Mouse (Mus musculus): ENCODE results near the gene Ninj2. TPM values are rescaled to one million over a fixed set of nuclear protein-coding genes. Genes with fewer than 3 reads are reported as not detected.
"Not testable (repeated sequence)": the region's sequence is repeated elsewhere in the genome, so short reads cannot be mapped to it uniquely, and the experiment has no call there.

Gene Ninj2
- polyA plus RNA-seq, 1 experiment from 2014 or later, result not detected

GRCm38 (mm10) chr6:120087041-120087440 lies 6.1 kb upstream of the Ninj2 start:
- H3K4me1 ChIP-seq (ENCODE audit: control insufficient read depth, insufficient read depth, low read length); ATAC-seq (ENCODE audit: low FRiP score); H3K36me3 ChIP-seq (ENCODE audit: control insufficient read depth, insufficient read depth, low read length); H3K27me3 ChIP-seq (ENCODE audit: control insufficient read depth, insufficient read depth, low read length); H3K27ac ChIP-seq (ENCODE audit: low read depth, low read length); H3K9me3 ChIP-seq (ENCODE audit: control insufficient read depth, low read length); H3K9ac ChIP-seq (ENCODE audit: low read length); H3K4me2 ChIP-seq; H3K4me3 ChIP-seq (ENCODE audit: low read depth, low read length); DNase-seq (ENCODE audit: low spot score, missing footprints): not testable (repeated sequence)
- 87% methylated on average over 6 of the region's 8 CpGs for WGBS

- no peak overlapping the region for H3K4me3 ChIP-seq (ENCODE audit: low read depth, low read length)
Observed at GRCm38 (mm10) chr6:120090712-120091248, 2.4 kb upstream of the Ninj2 start.

GRCm38 (mm10) chr6:120091956-120092355 lies 1.2 kb upstream of the Ninj2 start:
- WGBS, result 72% methylated on average over 4 of the region's 4 CpGs

More at GRCm38 (mm10) chr6:120090712-120091248, 2.4 kb upstream of the Ninj2 start:
- no peaks in the 10 kb centered on the region for H3K9me3 ChIP-seq (ENCODE audit: control insufficient read depth, low read length)
- H3K9ac ChIP-seq (ENCODE audit: low read length), result no peak overlapping the region
- DNase-seq (ENCODE audit: low spot score, missing footprints) (no peak), ATAC-seq (ENCODE audit: low FRiP score) (no peak)
- WGBS, result 77% methylated on average over 15 of the region's 15 CpGs
- H3K27me3 ChIP-seq (ENCODE audit: control insufficient read depth, insufficient read depth, low read length), result no peaks in the 10 kb centered on the region
- H3K36me3 ChIP-seq (ENCODE audit: control insufficient read depth, insufficient read depth, low read length), result no peaks in the 10 kb centered on the region
- no peaks in the 10 kb centered on the region for H3K4me1 ChIP-seq (ENCODE audit: control insufficient read depth, insufficient read depth, low read length)
- H3K27ac ChIP-seq (ENCODE audit: low read depth, low read length), result no peak overlapping the region
- no peak overlapping the region for H3K4me2 ChIP-seq

GRCm38 (mm10) chr6:120094091-120094776 lies 1.1 kb downstream of the Ninj2 start:
- H3K27me3 ChIP-seq (ENCODE audit: control insufficient read depth, insufficient read depth, low read length), result no peaks in the 10 kb centered on the region
- ATAC-seq (ENCODE audit: low FRiP score) (no peak), DNase-seq (ENCODE audit: low spot score, missing footprints) (no peak)
- WGBS, result 87% methylated on average over 9 of the region's 9 CpGs
- H3K9ac ChIP-seq (ENCODE audit: low read length), result no peak overlapping the region
- no peak overlapping the region for H3K27ac ChIP-seq (ENCODE audit: low read depth, low read length)
- H3K4me2 ChIP-seq, result no peak overlapping the region
- H3K9me3 ChIP-seq (ENCODE audit: control insufficient read depth, low read length), result no peaks in the 10 kb centered on the region
- H3K4me3 ChIP-seq (ENCODE audit: low read depth, low read length), result no peak overlapping the region
- no peaks in the 10 kb centered on the region for H3K4me1 ChIP-seq (ENCODE audit: control insufficient read depth, insufficient read depth, low read length)
- H3K36me3 ChIP-seq (ENCODE audit: control insufficient read depth, insufficient read depth, low read length), result no peaks in the 10 kb centered on the region

More at GRCm38 (mm10) chr6:120091956-120092355, 1.2 kb upstream of the Ninj2 start:
- ATAC-seq (ENCODE audit: low FRiP score), result no peak
- H3K36me3 ChIP-seq (ENCODE audit: control insufficient read depth, insufficient read depth, low read length), result no peaks in the 10 kb centered on the region
- H3K4me3 ChIP-seq (ENCODE audit: low read depth, low read length), result no peak overlapping the region
- H3K9ac ChIP-seq (ENCODE audit: low read length), result no peak overlapping the region
- no peak overlapping the region for H3K27ac ChIP-seq (ENCODE audit: low read depth, low read length)
- H3K4me1 ChIP-seq (ENCODE audit: control insufficient read depth, insufficient read depth, low read length), result no peaks in the 10 kb centered on the region
- no peak for DNase-seq (ENCODE audit: low spot score, missing footprints)
- no peaks in the 10 kb centered on the region for H3K27me3 ChIP-seq (ENCODE audit: control insufficient read depth, insufficient read depth, low read length)
- no peaks in the 10 kb centered on the region for H3K9me3 ChIP-seq (ENCODE audit: control insufficient read depth, low read length)
- no peak overlapping the region for H3K4me2 ChIP-seq

- WGBS, result 92% methylated on average over 5 of the region's 5 CpGs
- ATAC-seq (ENCODE audit: low FRiP score), result no peak
Observed at GRCm38 (mm10) chr6:120095096-120095495, 1.9 kb downstream of the Ninj2 start.

GRCm38 (mm10) chr6:120095501-120095900 lies 2.4 kb downstream of the Ninj2 start:
- Histone ChIP-seq H3K27ac (ENCODE audit: low read depth, low read length) (no peak overlapping the region), H3K9ac (ENCODE audit: low read length) (no peak overlapping the region), H3K27me3 (ENCODE audit: control insufficient read depth, insufficient read depth, low read length) (no peaks in the 10 kb centered on the region), H3K4me1 (ENCODE audit: control insufficient read depth, insufficient read depth, low read length) (no peaks in the 10 kb centered on the region), H3K4me3 (ENCODE audit: low read depth, low read length) (no peak overlapping the region), H3K36me3 (ENCODE audit: control insufficient read depth, insufficient read depth, low read length) (no peaks in the 10 kb centered on the region), H3K4me2 (no peak overlapping the region), H3K9me3 (ENCODE audit: control insufficient read depth, low read length) (no peaks in the 10 kb centered on the region)
- 93% methylated on average over 1 of the region's 1 CpGs for WGBS
- DNase-seq (ENCODE audit: low spot score, missing footprints) (no peak), ATAC-seq (ENCODE audit: low FRiP score) (no peak)

More at GRCm38 (mm10) chr6:120095096-120095495, 1.9 kb downstream of the Ninj2 start:
- Histone ChIP-seq H3K4me3 (ENCODE audit: low read depth, low read length) (no peak overlapping the region), H3K36me3 (ENCODE audit: control insufficient read depth, insufficient read depth, low read length) (no peaks in the 10 kb centered on the region), H3K4me2 (no peak overlapping the region), H3K4me1 (ENCODE audit: control insufficient read depth, insufficient read depth, low read length) (no peaks in the 10 kb centered on the region), H3K27me3 (ENCODE audit: control insufficient read depth, insufficient read depth, low read length) (no peaks in the 10 kb centered on the region), H3K9me3 (ENCODE audit: control insufficient read depth, low read length) (no peaks in the 10 kb centered on the region), H3K27ac (ENCODE audit: low read depth, low read length) (no peak overlapping the region), H3K9ac (ENCODE audit: low read length) (no peak overlapping the region)
- no peak for DNase-seq (ENCODE audit: low spot score, missing footprints)

GRCm38 (mm10) chr6:120099392-120099791 lies 6.2 kb downstream of the Ninj2 start:
- no peaks in the 10 kb centered on the region for H3K9me3 ChIP-seq (ENCODE audit: control insufficient read depth, low read length)
- H3K4me2 ChIP-seq, result no peak overlapping the region
- DNase-seq (ENCODE audit: low spot score, missing footprints), result no peak
- H3K9ac ChIP-seq (ENCODE audit: low read length), result no peak overlapping the region
- H3K4me1 ChIP-seq (ENCODE audit: control insufficient read depth, insufficient read depth, low read length), result no peaks in the 10 kb centered on the region
- H3K27me3 ChIP-seq (ENCODE audit: control insufficient read depth, insufficient read depth, low read length), result no peaks in the 10 kb centered on the region
- no peaks in the 10 kb centered on the region for H3K36me3 ChIP-seq (ENCODE audit: control insufficient read depth, insufficient read depth, low read length)
- 84% methylated on average over 5 of the region's 5 CpGs for WGBS
- no peak overlapping the region for H3K27ac ChIP-seq (ENCODE audit: low read depth, low read length)
- no peak overlapping the region for H3K4me3 ChIP-seq (ENCODE audit: low read depth, low read length)
- ATAC-seq (ENCODE audit: low FRiP score), result no peak

GRCm38 (mm10) chr6:120101221-120101620 lies 8.1 kb downstream of the Ninj2 start:
- 82% methylated on average over 12 of the region's 12 CpGs for WGBS
- H3K4me2 ChIP-seq, result no peak overlapping the region
- no peaks in the 10 kb centered on the region for H3K4me1 ChIP-seq (ENCODE audit: control insufficient read depth, insufficient read depth, low read length)
- no peak for ATAC-seq (ENCODE audit: low FRiP score)
- no peak overlapping the region for H3K4me3 ChIP-seq (ENCODE audit: low read depth, low read length)
- H3K9ac ChIP-seq (ENCODE audit: low read length), result no peak overlapping the region
- no peaks in the 10 kb centered on the region for H3K36me3 ChIP-seq (ENCODE audit: control insufficient read depth, insufficient read depth, low read length)
- no peaks in the 10 kb centered on the region for H3K27me3 ChIP-seq (ENCODE audit: control insufficient read depth, insufficient read depth, low read length)
- H3K9me3 ChIP-seq (ENCODE audit: control insufficient read depth, low read length), result no peaks in the 10 kb centered on the region
- H3K27ac ChIP-seq (ENCODE audit: low read depth, low read length), result no peak overlapping the region
- DNase-seq (ENCODE audit: low spot score, missing footprints), result no peak

GRCm38 (mm10) chr6:120101996-120102395 lies 8.8 kb downstream of the Ninj2 start:
- H3K27me3 ChIP-seq (ENCODE audit: control insufficient read depth, insufficient read depth, low read length), result no peaks in the 10 kb centered on the region
- no peak overlapping the region for H3K9ac ChIP-seq (ENCODE audit: low read length)
- no peaks in the 10 kb centered on the region for H3K9me3 ChIP-seq (ENCODE audit: control insufficient read depth, low read length)
- WGBS, result 73% methylated on average over 6 of the region's 6 CpGs
- H3K36me3 ChIP-seq (ENCODE audit: control insufficient read depth, insufficient read depth, low read length), result no peaks in the 10 kb centered on the region
- H3K4me3 ChIP-seq (ENCODE audit: low read depth, low read length), result no peak overlapping the region
- H3K4me2 ChIP-seq, result no peak overlapping the region
- DNase-seq (ENCODE audit: low spot score, missing footprints), result no peak
- no peaks in the 10 kb centered on the region for H3K4me1 ChIP-seq (ENCODE audit: control insufficient read depth, insufficient read depth, low read length)
- H3K27ac ChIP-seq (ENCODE audit: low read depth, low read length), result no peak overlapping the region
- ATAC-seq (ENCODE audit: low FRiP score), result no peak

All from midbrain, embryonic 11.5 days (tissue).